Mouse (Mus musculus): ENCODE results near the gene 9530077C05Rik.
"Not testable (repeated sequence)": the region's sequence is repeated elsewhere in the genome, so short reads cannot be mapped to it uniquely, and the experiment has no call there.

Gene 9530077C05Rik

GRCm38 (mm10) chr9:22419877-22420276 lies 8.6 kb downstream of the 9530077C05Rik start:
- DNase-seq (ENCODE audit: low spot score): no peak

GRCm38 (mm10) chr9:22420491-22420890 lies 9.2 kb downstream of the 9530077C05Rik start:
- no peak for DNase-seq (ENCODE audit: low spot score)

- no peak for DNase-seq (ENCODE audit: low spot score)
Observed at GRCm38 (mm10) chr9:22422559-22422958, 11.2 kb downstream of the 9530077C05Rik start.

- no peak for DNase-seq (ENCODE audit: low spot score)
Observed at GRCm38 (mm10) chr9:22423507-22423906, 12.2 kb downstream of the 9530077C05Rik start.

- DNase-seq (ENCODE audit: low spot score): no peak
Observed at GRCm38 (mm10) chr9:22424196-22424595, 12.9 kb downstream of the 9530077C05Rik start.

- DNase-seq (ENCODE audit: low spot score): no peak
Observed at GRCm38 (mm10) chr9:22424719-22425118, 13.4 kb downstream of the 9530077C05Rik start.

GRCm38 (mm10) chr9:22428028-22428665 lies 16.8 kb downstream of the 9530077C05Rik start:
- no peak for DNase-seq (ENCODE audit: low spot score)

GRCm38 (mm10) chr9:22428666-22429410 lies 17.5 kb downstream of the 9530077C05Rik start:
- no peak for DNase-seq (ENCODE audit: low spot score)

- DNase-seq (ENCODE audit: low spot score): peak; percentile 17
Observed at GRCm38 (mm10) chr9:22429533-22430241, 18.4 kb downstream of the 9530077C05Rik start.

GRCm38 (mm10) chr9:22430315-22430840 lies 19.1 kb downstream of the 9530077C05Rik start:
- no peak for DNase-seq (ENCODE audit: low spot score)

- DNase-seq (ENCODE audit: low spot score): no peak
Observed at GRCm38 (mm10) chr9:22433221-22433620, 21.9 kb downstream of the 9530077C05Rik start.

- DNase-seq (ENCODE audit: low spot score): no peak
Observed at GRCm38 (mm10) chr9:22434101-22434500, 22.8 kb downstream of the 9530077C05Rik start.

GRCm38 (mm10) chr9:22438826-22439225 lies 27.5 kb downstream of the 9530077C05Rik start:
- DNase-seq (ENCODE audit: low spot score): no peak

GRCm38 (mm10) chr9:22443157-22443556 lies 31.8 kb downstream of the 9530077C05Rik start:
- no peak for DNase-seq (ENCODE audit: low spot score)

- DNase-seq (ENCODE audit: low spot score): no peak
Observed at GRCm38 (mm10) chr9:22445123-22445522, 33.8 kb downstream of the 9530077C05Rik start.

GRCm38 (mm10) chr9:22447213-22447612 lies 35.9 kb downstream of the 9530077C05Rik start:
- DNase-seq (ENCODE audit: low spot score): no peak

- no peak for DNase-seq (ENCODE audit: low spot score)
Observed at GRCm38 (mm10) chr9:22448420-22448819, 37.1 kb downstream of the 9530077C05Rik start.

- no peak for DNase-seq (ENCODE audit: low spot score)
Observed at GRCm38 (mm10) chr9:22449209-22449608, 37.9 kb downstream of the 9530077C05Rik start.

GRCm38 (mm10) chr9:22452697-22453096 lies 41.4 kb downstream of the 9530077C05Rik start:
- no peak for DNase-seq (ENCODE audit: low spot score)

GRCm38 (mm10) chr9:22453501-22453924 lies 42.2 kb downstream of the 9530077C05Rik start:
- no peak for DNase-seq (ENCODE audit: low spot score)

GRCm38 (mm10) chr9:22453990-22454389 lies 42.7 kb downstream of the 9530077C05Rik start, which contains the start of gene Gm17545:
Gene Gm17545 (plus strand): TSS chr9:22454290.
- DNase-seq (ENCODE audit: low spot score): not testable (repeated sequence)

GRCm38 (mm10) chr9:22455041-22455440 lies 43.7 kb downstream of the 9530077C05Rik start:
- no peak for DNase-seq (ENCODE audit: low spot score)
